Mouse (Mus musculus): ENCODE data around the gene Nhp2. TPM values are rescaled to one million over a fixed set of nuclear protein-coding genes. Genes with fewer than 3 reads are reported as not detected.

The Nhp2 gene
- polyA plus RNA-seq, 1 experiment from 2014 or later: 64.8 TPM

DNA sequence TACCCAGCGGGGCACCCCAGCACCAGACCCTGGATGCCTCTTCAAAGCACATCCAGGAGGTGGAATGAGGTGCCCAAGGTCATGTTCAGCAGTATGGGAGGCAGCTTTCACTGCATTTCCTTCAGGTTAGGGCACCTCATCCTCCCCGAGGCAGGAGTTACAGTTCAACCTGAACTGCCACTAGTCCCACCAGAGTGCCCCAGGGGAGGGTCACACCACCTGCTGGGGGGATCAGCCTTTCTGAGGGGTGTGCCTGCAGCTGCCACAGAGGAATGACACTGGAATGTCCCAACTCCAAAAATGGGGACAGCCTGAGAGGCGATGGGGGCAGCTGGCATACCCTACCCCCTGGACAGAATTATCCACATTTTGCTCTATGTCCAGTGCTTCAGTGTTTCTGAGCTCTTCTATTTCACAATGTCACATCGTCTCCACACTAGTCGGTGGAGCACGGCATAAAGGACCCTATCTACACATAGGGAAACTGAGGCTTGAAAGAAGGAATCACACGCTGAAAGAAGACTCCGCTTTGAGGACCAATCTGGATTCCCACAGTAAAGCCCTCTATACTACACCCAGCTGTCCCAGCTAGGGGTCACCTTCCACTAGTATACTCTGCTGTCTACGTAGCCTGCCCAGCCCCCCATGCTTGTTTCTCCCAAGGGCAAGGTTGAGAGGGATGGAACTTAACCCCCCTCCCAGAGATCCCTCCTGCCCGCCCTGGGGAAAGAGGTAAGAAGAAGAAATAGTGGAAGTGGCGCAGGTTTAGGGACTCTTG lies 29.8 kb downstream of the Nhp2 start:
- Histone ChIP-seq H3K4me1 (replicated peaks) (peaks cover 47% of the 10 kb centered on the region), H3K9ac (peak overlapping the region; percentile 85), H3K27ac (peak overlapping the region; percentile 56), H3K4me2 (peak overlapping the region; percentile 95), H3K36me3 (peaks cover 3% of the 10 kb centered on the region; the same call in 1 of the 2 replicates), H3K9me3 (replicated peaks) (no peaks in the 10 kb centered on the region), H3K4me3 (peak overlapping the region; percentile 79), H3K27me3 (0 out of 2 replicates have a peak, but pooled peaks cover 4% of the 10 kb centered on the region)
- 39% methylated on average over 11 of the region's 11 CpGs for WGBS
- ATAC-seq (replicated peaks; ENCODE audit: insufficient number of reproducible peaks, insufficient read depth, low FRiP score, low read depth): no peak

DNA sequence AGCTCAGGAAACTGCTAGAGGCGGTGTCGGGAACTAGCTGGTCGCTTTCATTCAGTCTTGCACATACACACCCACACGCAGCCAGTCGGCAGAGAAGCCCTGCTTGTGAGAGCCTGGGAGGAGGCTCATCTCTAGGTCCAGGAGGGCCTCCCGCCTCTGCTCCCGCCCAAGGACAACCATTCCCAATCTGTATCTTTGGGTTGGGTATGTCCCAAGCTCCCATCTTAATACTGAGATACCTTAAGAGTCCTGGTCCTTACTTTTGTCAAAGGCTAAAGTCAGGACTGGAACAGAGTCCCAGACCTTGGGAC lies 30.3 kb downstream of the Nhp2 start:
- H3K36me3 ChIP-seq: no peaks in the 10 kb centered on the region; the same call in 1 of the 2 replicates
- peaks cover 47% of the 10 kb centered on the region for H3K4me1 ChIP-seq (replicated peaks)
- H3K9ac ChIP-seq: peak overlapping the region; percentile 85

DNA sequence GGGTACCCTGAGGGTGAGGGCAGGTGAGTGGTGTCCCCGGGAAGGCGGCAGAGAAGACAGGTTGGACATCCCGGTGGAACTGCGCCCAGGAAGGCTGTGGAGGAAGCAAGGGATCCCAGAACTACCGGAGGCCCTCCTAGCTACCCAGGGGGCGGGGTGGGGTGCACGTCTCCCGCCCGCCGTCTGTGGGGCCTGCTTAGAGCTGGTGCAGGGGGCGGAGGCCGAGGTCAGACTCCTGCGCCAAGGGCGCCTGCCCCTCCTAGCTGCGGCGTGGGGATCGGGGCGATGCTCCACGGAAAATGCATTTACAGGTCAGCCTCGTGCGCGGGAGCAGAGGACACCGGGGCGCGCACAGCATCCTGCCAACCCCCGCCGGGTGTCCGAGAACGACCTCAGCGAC lies 30.7 kb downstream of the Nhp2 start:
- Histone ChIP-seq H3K9me3 (replicated peaks) (no peaks in the 10 kb centered on the region), H3K9ac (peak overlapping the region; percentile 85), H3K27ac (peak overlapping the region; percentile 56), H3K4me1 (replicated peaks) (peaks cover 45% of the 10 kb centered on the region), H3K27me3 (no peaks in the 10 kb centered on the region), H3K4me3 (peak overlapping the region; percentile 79), H3K4me2 (peak overlapping the region; percentile 95), H3K36me3 (no peaks in the 10 kb centered on the region; the same call in 1 of the 2 replicates)
- peak; percentile 6; the same call in 1 of the 2 replicates for ATAC-seq (replicated peaks; ENCODE audit: insufficient number of reproducible peaks, insufficient read depth, low FRiP score, low read depth)
- WGBS: 1% methylated on average over 30 of the region's 30 CpGs

More for the DNA sequence above, 30.3 kb downstream of the Nhp2 start:
- no peaks in the 10 kb centered on the region for H3K27me3 ChIP-seq
- H3K4me2 ChIP-seq: peak overlapping the region; percentile 95
- 7% methylated on average over 7 of the region's 7 CpGs for WGBS
- no peak for ATAC-seq (replicated peaks; ENCODE audit: insufficient number of reproducible peaks, insufficient read depth, low FRiP score, low read depth)
- no peaks in the 10 kb centered on the region for H3K9me3 ChIP-seq (replicated peaks)
- peak overlapping the region; percentile 56 for H3K27ac ChIP-seq
- H3K4me3 ChIP-seq: peak overlapping the region; percentile 79

DNA sequence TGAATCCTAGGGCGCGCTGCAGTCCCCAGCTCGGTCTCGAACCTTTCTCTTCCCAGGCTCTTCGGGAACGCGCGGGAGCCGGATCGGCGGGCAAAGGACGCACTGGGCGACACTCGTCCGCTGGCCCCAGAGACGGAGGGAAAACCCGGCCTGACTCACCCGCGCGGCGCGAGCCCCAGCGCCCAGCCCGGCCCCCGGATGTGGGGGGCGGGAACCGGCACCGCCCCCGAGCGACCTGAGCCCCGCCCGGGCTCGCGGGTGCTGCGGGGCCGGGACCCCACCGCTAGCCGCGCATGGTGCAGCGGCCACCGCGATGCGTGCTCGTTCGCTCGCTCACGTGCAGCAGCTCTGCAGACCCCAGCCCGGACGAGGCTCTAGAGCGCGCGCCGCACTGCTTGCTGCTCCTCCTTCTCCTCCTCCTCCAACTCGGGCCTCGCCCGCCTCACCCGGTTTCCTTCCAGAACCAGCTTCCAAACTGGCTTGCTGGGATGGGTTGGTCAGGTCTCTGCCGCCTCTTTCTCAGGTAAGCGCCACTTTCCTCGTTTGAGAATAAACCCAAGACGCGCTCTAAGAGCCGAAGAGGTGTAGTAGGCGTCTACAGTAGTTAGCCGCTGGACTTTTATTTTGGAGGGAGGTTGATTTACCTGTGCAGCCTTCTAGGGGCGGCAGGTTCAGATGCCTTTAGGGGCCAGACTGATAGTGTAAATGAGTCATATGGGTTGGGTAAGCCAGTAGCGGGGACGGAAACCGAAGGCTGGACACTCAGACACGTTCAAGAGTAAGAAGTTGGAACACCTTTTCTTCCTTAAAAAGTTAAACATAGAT lies 31.4 kb downstream of the Nhp2 start, which contains the start of the genes N4bp3 and D930048N14Rik:
TSS of gene N4bp3 (minus strand) at position 152 of the 825 bp plus-strand sequence.
TSS of gene D930048N14Rik (plus strand) at position 264 of the 825 bp plus-strand sequence.
- H3K27ac ChIP-seq: peak within 1 kb of the TSS; percentile 56
- H3K4me3 ChIP-seq: peak within 1 kb of the TSS; percentile 79
- under 1% methylated on average over 66 of the region's 70 CpGs for WGBS
- peak within 1 kb of the TSS; percentile 95 for H3K4me2 ChIP-seq
- no peaks in the 10 kb centered on the region for H3K36me3 ChIP-seq
- peak; percentile 71 for ATAC-seq (replicated peaks; ENCODE audit: insufficient number of reproducible peaks, insufficient read depth, low FRiP score, low read depth)
- H3K4me1 ChIP-seq (replicated peaks): peaks cover 40% of the 10 kb centered on the region
- H3K27me3 ChIP-seq: no peaks in the 10 kb centered on the region
- H3K9ac ChIP-seq: peak within 1 kb of the TSS; percentile 85
- no peaks in the 10 kb centered on the region for H3K9me3 ChIP-seq (replicated peaks)

DNA sequence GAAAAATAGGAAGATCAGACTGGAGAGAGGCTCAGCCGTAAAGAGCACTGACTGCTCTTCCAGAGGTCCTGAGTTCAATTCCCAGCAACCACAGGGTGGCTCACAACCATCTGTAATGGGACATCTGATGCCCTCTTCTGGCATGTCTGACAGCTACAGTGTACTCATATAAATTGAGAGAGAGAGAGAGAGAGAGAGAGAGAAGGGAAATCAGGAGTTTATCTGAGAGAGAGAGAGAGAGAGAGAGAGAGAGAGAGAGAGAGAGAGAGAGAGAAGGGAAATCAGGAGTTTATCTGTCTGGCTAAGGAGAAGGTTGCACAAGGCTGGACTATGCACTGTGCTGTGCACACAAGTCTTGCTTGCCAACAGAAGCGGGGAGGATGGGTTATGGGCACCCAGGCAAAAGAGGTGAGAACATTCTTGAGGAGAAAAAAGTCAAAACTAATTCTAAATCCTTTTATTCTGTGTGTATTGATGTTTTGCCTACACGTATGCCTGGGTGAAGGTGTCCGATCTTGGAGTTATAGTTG lies 33.4 kb downstream of the Nhp2 start:
- WGBS: 93% methylated on average over 4 of the region's 4 CpGs
- Histone ChIP-seq H3K9ac (no peak overlapping the region), H3K4me3 (no peak overlapping the region), H3K4me2 (no peak overlapping the region), H3K36me3 (no peaks in the 10 kb centered on the region), H3K4me1 (replicated peaks) (peaks cover 30% of the 10 kb centered on the region), H3K27me3 (no peaks in the 10 kb centered on the region), H3K27ac (no peak overlapping the region), H3K9me3 (replicated peaks) (no peaks in the 10 kb centered on the region)
- ATAC-seq (replicated peaks; ENCODE audit: insufficient number of reproducible peaks, insufficient read depth, low FRiP score, low read depth): no peak

DNA sequence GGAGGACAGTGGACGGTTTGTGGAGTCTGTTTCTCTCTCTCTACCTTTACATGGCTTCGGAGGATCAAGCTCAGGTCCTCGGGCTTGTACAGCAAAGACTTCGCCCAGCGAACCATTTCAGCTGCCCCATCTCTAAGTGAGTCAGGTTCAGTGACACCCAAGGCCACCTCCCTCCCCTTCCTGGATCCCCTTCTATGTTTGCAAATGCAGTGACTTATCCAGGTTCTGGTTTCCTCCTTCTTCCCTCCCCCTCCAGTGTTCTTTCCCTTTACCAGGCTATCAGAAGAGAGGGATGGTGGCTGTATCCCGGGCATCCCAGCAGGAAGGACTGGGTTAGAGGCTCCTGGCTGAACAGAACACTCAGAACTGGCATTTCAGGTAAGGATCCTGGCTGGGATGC lies 34.2 kb downstream of the Nhp2 start:
- Histone ChIP-seq H3K27ac (no peak overlapping the region), H3K4me1 (replicated peaks) (peaks cover 26% of the 10 kb centered on the region), H3K4me3 (no peak overlapping the region), H3K4me2 (no peak overlapping the region), H3K36me3 (no peaks in the 10 kb centered on the region), H3K9ac (no peak overlapping the region), H3K27me3 (no peaks in the 10 kb centered on the region), H3K9me3 (replicated peaks) (no peaks in the 10 kb centered on the region)
- 82% methylated on average over 6 of the region's 6 CpGs for WGBS
- ATAC-seq (replicated peaks; ENCODE audit: insufficient number of reproducible peaks, insufficient read depth, low FRiP score, low read depth): no peak

DNA sequence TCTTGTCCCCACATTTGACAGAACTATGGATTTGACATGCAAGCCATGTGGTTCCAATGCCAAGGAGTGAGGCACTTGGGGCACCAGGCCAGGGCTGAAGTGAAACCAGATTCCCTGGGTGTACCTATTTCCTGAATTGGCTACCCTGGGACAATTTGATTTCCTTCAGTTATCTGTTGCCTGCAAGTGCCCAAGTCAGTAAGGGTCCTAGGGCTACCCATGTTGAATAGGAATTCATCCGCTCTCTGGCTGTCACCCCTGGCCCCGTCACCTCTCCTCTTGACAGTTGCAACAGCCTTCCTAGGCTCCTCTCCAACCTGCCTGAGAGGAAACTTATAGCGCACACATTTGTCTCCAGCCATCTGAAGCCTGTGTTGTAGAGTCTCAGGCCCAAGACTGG lies 35.4 kb downstream of the Nhp2 start:
- no peak for ATAC-seq (replicated peaks; ENCODE audit: insufficient number of reproducible peaks, insufficient read depth, low FRiP score, low read depth)
- H3K27ac ChIP-seq: no peak overlapping the region

DNA sequence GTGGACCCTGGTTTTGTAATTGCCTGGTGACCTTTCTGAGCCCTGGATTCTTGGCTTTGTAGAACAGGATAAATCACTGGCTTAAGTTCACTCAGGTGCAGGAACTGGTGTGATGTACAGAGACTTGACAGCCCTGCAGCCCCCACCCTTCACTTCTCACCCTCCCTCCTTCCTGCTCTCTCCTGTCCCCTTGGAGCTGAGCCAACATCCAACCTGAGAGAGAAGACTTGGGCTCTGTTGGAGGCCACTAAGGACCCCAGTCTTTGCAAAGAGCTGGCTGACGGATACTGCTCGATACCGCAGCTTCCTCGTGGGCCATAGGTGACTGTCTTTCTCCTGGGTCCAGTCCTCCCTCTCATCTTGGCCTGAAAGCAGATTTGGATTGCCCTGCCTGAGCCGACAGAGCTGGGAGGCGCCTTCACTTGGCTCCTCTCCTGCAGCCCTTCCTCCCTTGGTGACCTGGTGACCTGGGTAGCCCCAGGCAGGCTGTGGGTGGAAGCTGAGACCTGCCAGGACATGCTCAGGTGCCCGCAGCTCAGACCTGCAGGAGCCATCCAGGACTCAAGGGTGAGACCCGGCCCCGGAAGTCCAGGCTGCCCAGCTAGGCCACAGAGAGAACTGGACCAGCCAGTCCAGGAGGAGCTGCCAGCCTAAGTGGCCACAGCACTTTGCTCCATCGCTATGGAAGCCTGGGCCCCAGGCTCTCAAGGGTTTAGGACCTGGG lies 37.4 kb downstream of the Nhp2 start:
- Histone ChIP-seq H3K27me3 (no peaks in the 10 kb centered on the region), H3K4me2 (no peak overlapping the region), H3K36me3 (no peaks in the 10 kb centered on the region), H3K4me3 (no peak overlapping the region), H3K9ac (no peak overlapping the region), H3K27ac (no peak overlapping the region), H3K4me1 (replicated peaks) (peaks cover 8% of the 10 kb centered on the region), H3K9me3 (replicated peaks) (no peaks in the 10 kb centered on the region)
- WGBS: 82% methylated on average over 10 of the region's 10 CpGs
- no peak for ATAC-seq (replicated peaks; ENCODE audit: insufficient number of reproducible peaks, insufficient read depth, low FRiP score, low read depth)

More for the DNA sequence above, 35.4 kb downstream of the Nhp2 start:
- Histone ChIP-seq H3K4me1 (replicated peaks) (peaks cover 20% of the 10 kb centered on the region), H3K4me2 (no peak overlapping the region), H3K36me3 (no peaks in the 10 kb centered on the region), H3K9ac (no peak overlapping the region), H3K9me3 (replicated peaks) (no peaks in the 10 kb centered on the region), H3K27me3 (no peaks in the 10 kb centered on the region), H3K4me3 (no peak overlapping the region)
- 88% methylated on average over 3 of the region's 3 CpGs for WGBS

DNA sequence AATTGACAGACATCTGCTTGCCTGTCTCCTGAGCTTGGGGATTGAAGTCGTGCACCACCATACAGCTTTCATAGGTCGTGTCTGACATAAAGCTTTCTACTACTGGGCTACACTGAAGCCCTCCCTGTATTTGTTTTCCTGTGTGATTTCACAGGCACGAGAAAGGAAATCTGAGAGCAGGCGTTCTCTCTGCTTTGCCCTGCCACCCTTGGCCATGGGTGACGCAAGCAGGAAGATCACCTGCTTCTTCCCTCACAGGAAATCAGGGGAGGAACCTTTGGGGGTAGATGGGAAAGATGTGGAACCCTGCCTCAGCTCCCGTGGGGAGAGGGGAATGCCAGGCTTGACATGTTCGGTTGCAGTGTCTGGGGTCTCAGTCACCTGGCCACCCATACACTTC lies 38.8 kb downstream of the Nhp2 start:
- no peak overlapping the region for H3K4me2 ChIP-seq

DNA sequence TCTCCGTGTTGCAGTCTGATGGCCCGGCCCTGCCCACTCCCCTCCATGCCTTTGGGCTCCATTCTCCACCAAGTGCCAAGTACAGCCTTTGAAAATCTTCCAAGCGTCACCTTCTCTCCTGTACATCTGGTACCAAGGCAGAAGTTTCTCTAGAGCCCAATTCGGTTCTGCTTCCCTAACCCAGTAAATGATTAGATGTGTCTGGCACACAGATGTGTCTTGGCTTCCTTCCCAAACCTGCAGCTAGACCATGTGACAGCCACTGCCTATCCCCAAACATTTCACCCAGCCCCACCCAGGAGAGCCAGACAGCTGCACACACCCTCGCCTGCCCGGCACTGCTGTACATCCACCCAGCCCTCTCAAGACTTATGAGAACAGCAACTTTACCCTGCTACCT lies 39.2 kb downstream of the Nhp2 start:
- no peaks in the 10 kb centered on the region for H3K9me3 ChIP-seq (replicated peaks)
- 0 out of 2 replicates have a peak, but pooled peaks have one; percentile 21 for ATAC-seq (replicated peaks; ENCODE audit: insufficient number of reproducible peaks, insufficient read depth, low FRiP score, low read depth)
- peaks cover 8% of the 10 kb centered on the region for H3K4me1 ChIP-seq (replicated peaks)
- H3K27me3 ChIP-seq: no peaks in the 10 kb centered on the region
- no peak overlapping the region for H3K9ac ChIP-seq
- no peak overlapping the region for H3K4me3 ChIP-seq
- H3K36me3 ChIP-seq: no peaks in the 10 kb centered on the region
- H3K4me2 ChIP-seq: no peak overlapping the region
- no peak overlapping the region for H3K27ac ChIP-seq
- WGBS: 43% methylated on average over 6 of the region's 6 CpGs

More for the DNA sequence above, 38.8 kb downstream of the Nhp2 start:
- H3K27me3 ChIP-seq: no peaks in the 10 kb centered on the region
- no peaks in the 10 kb centered on the region for H3K9me3 ChIP-seq (replicated peaks)
- peaks cover 8% of the 10 kb centered on the region for H3K4me1 ChIP-seq (replicated peaks)
- H3K27ac ChIP-seq: no peak overlapping the region
- 49% methylated on average over 7 of the region's 7 CpGs for WGBS
- H3K36me3 ChIP-seq: no peaks in the 10 kb centered on the region
- no peak overlapping the region for H3K9ac ChIP-seq
- H3K4me3 ChIP-seq: no peak overlapping the region
- no peak for ATAC-seq (replicated peaks; ENCODE audit: insufficient number of reproducible peaks, insufficient read depth, low FRiP score, low read depth)
